Mouse (Mus musculus): Measurements from ENCODE around the gene Usp29. TPM values are rescaled to one million over a fixed set of nuclear protein-coding genes. Genes with fewer than 3 reads are reported as not detected.

Usp29 gene
- polyA plus RNA-seq, 1 experiment: 3.4 TPM

DNA sequence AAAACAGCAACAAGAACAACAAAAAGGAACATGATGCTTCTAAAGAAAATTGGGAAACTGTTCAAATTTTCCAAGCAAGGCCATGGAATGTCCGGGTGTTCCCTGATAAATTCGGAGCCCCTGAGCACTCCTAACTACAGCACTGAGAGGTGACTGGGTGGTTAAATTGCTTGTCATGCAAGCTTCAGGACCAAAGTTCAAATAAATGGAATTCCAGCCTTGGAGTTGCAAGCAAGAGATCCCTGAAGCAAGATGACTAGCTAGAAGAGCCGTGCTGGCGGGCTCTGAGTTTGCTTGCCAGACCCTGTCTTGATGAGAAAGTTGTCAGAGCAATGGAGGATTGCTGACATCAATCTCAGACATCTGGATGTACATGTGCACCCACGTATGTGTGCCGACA, 71.3 kb downstream of the Usp29 start:
- H3K4me3 ChIP-seq (ENCODE audit: insufficient read depth, poor library complexity, severe bottlenecking): no peak overlapping the region
- no peak for TF ChIP-seq MYOG (IDR thresholded peaks at IDR 0.05; ENCODE audit: control insufficient read depth, extremely low read depth, insufficient read length)
- no peak for TF ChIP-seq MAX (IDR thresholded peaks at IDR 0.05)
- TF ChIP-seq USF1 (IDR thresholded peaks at IDR 0.05; ENCODE audit: low read depth): no peak
- TF ChIP-seq MYOD1 (IDR thresholded peaks at IDR 0.05; ENCODE audit: control insufficient read depth, insufficient read length, low read depth): no peak

DNA sequence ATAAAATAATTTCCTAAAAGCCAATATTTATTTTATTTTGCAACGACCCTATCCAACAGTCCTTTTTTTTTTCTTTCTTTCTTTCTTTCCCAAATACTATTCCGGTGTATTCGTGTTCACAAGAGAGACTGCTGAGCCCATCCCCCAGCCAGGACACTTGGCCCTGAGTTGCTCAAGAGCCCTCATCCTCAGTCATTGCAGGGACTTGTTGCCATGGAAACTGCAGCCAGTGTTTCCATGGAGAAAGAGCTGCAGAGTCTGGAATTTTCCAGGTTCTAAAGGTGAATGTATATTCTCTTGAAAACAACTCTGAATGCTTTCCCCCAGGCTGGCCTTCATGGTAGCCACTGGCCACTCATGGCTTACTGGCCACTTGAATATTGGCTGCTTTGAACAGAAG, 80.2 kb downstream of the Usp29 start:
- Histone ChIP-seq H3K79me2 (ENCODE audit: control insufficient read depth, insufficient read depth) (no peaks in the 10 kb centered on the region), H3K27me3 (ENCODE audit: control insufficient read depth, insufficient read depth, insufficient read length) (no peaks in the 10 kb centered on the region), H3K4me3 (ENCODE audit: insufficient read depth, poor library complexity, severe bottlenecking) (no peak overlapping the region), H3K36me3 (ENCODE audit: control insufficient read depth, insufficient read depth) (no peaks in the 10 kb centered on the region), H3ac (ENCODE audit: control insufficient read depth, insufficient read length, low read depth) (no peak overlapping the region), H3K79me3 (ENCODE audit: low read depth) (no peaks in the 10 kb centered on the region)
- TF ChIP-seq CTCF (IDR thresholded peaks at IDR 0.05; ENCODE audit: control insufficient read depth, insufficient read depth, insufficient read length) (no peak), CEBPB (IDR thresholded peaks at IDR 0.05; ENCODE audit: low read depth) (no peak), MAX (IDR thresholded peaks at IDR 0.05) (no peak), MYOD1 (IDR thresholded peaks at IDR 0.05; ENCODE audit: control insufficient read depth, insufficient read length, low read depth) (no peak), USF1 (IDR thresholded peaks at IDR 0.05; ENCODE audit: low read depth) (no peak), FOSL1 (IDR thresholded peaks at IDR 0.05; ENCODE audit: insufficient read depth, low read length, poor library complexity, severe bottlenecking) (no peak), MYOG (IDR thresholded peaks at IDR 0.05; ENCODE audit: control insufficient read depth, extremely low read depth, insufficient read length) (no peak)

More for the DNA sequence above, 71.3 kb downstream of the Usp29 start:
- Histone ChIP-seq H3K36me3 (ENCODE audit: control insufficient read depth, insufficient read depth) (no peaks in the 10 kb centered on the region), H3K79me2 (ENCODE audit: control insufficient read depth, insufficient read depth) (no peaks in the 10 kb centered on the region), H3ac (ENCODE audit: control insufficient read depth, insufficient read length, low read depth) (no peak overlapping the region), H3K79me3 (ENCODE audit: low read depth) (no peaks in the 10 kb centered on the region), H3K27me3 (ENCODE audit: control insufficient read depth, insufficient read depth, insufficient read length) (no peaks in the 10 kb centered on the region)

GRCm38 (mm10) chr7:6814971-6815370, 84.6 kb downstream of the Usp29 start:
- no peak for TF ChIP-seq CEBPB (IDR thresholded peaks at IDR 0.05; ENCODE audit: low read depth)
- TF ChIP-seq MAX (IDR thresholded peaks at IDR 0.05): no peak
- no peak for TF ChIP-seq MYOG (IDR thresholded peaks at IDR 0.05; ENCODE audit: control insufficient read depth, extremely low read depth, insufficient read length)
- no peak for TF ChIP-seq CTCF (IDR thresholded peaks at IDR 0.05; ENCODE audit: control insufficient read depth, insufficient read depth, insufficient read length)
- no peak for TF ChIP-seq USF1 (IDR thresholded peaks at IDR 0.05; ENCODE audit: low read depth)
- Histone ChIP-seq H3K79me2 (ENCODE audit: control insufficient read depth, insufficient read depth) (no peaks in the 10 kb centered on the region), H3K4me3 (ENCODE audit: insufficient read depth, poor library complexity, severe bottlenecking) (no peak overlapping the region), H3K27me3 (ENCODE audit: control insufficient read depth, insufficient read depth, insufficient read length) (no peaks in the 10 kb centered on the region), H3K79me3 (ENCODE audit: low read depth) (no peaks in the 10 kb centered on the region), H3ac (ENCODE audit: control insufficient read depth, insufficient read length, low read depth) (no peak overlapping the region), H3K36me3 (ENCODE audit: control insufficient read depth, insufficient read depth) (no peaks in the 10 kb centered on the region)

GRCm38 (mm10) chr7:6816706-6817376, 86.5 kb downstream of the Usp29 start:
- no peak overlapping the region for H3K4me3 ChIP-seq (ENCODE audit: insufficient read depth, poor library complexity, severe bottlenecking)
- no peaks in the 10 kb centered on the region for H3K79me3 ChIP-seq (ENCODE audit: low read depth)
- TF ChIP-seq MYOD1 (IDR thresholded peaks at IDR 0.05; ENCODE audit: control insufficient read depth, insufficient read length, low read depth) (no peak), CEBPB (IDR thresholded peaks at IDR 0.05; ENCODE audit: low read depth) (no peak), MAX (IDR thresholded peaks at IDR 0.05) (no peak), MYOG (IDR thresholded peaks at IDR 0.05; ENCODE audit: control insufficient read depth, extremely low read depth, insufficient read length) (no peak), USF1 (IDR thresholded peaks at IDR 0.05; ENCODE audit: low read depth) (no peak), FOSL1 (IDR thresholded peaks at IDR 0.05; ENCODE audit: insufficient read depth, low read length, poor library complexity, severe bottlenecking) (no peak), CTCF (IDR thresholded peaks at IDR 0.05; ENCODE audit: control insufficient read depth, insufficient read depth, insufficient read length) (no peak)
- H3K27me3 ChIP-seq (ENCODE audit: control insufficient read depth, insufficient read depth, insufficient read length): no peaks in the 10 kb centered on the region
- H3K36me3 ChIP-seq (ENCODE audit: control insufficient read depth, insufficient read depth): no peaks in the 10 kb centered on the region
- H3ac ChIP-seq (ENCODE audit: control insufficient read depth, insufficient read length, low read depth): no peak overlapping the region
- H3K79me2 ChIP-seq (ENCODE audit: control insufficient read depth, insufficient read depth): no peaks in the 10 kb centered on the region

GRCm38 (mm10) chr7:6820296-6820695, 89.9 kb downstream of the Usp29 start:
- H3K79me3 ChIP-seq (ENCODE audit: low read depth): no peaks in the 10 kb centered on the region
- H3K36me3 ChIP-seq (ENCODE audit: control insufficient read depth, insufficient read depth): no peaks in the 10 kb centered on the region
- no peak overlapping the region for H3K4me3 ChIP-seq (ENCODE audit: insufficient read depth, poor library complexity, severe bottlenecking)
- TF ChIP-seq USF1 (IDR thresholded peaks at IDR 0.05; ENCODE audit: low read depth): no peak
- no peak for TF ChIP-seq MYOG (IDR thresholded peaks at IDR 0.05; ENCODE audit: control insufficient read depth, extremely low read depth, insufficient read length)
- no peak for TF ChIP-seq MAX (IDR thresholded peaks at IDR 0.05)
- no peak for TF ChIP-seq MYOD1 (IDR thresholded peaks at IDR 0.05; ENCODE audit: control insufficient read depth, insufficient read length, low read depth)
- TF ChIP-seq CEBPB (IDR thresholded peaks at IDR 0.05; ENCODE audit: low read depth): no peak
- no peak for TF ChIP-seq CTCF (IDR thresholded peaks at IDR 0.05; ENCODE audit: control insufficient read depth, insufficient read depth, insufficient read length)
- TF ChIP-seq FOSL1 (IDR thresholded peaks at IDR 0.05; ENCODE audit: insufficient read depth, low read length, poor library complexity, severe bottlenecking): no peak
- no peak overlapping the region for H3ac ChIP-seq (ENCODE audit: control insufficient read depth, insufficient read length, low read depth)
- H3K27me3 ChIP-seq (ENCODE audit: control insufficient read depth, insufficient read depth, insufficient read length): no peaks in the 10 kb centered on the region
- H3K79me2 ChIP-seq (ENCODE audit: control insufficient read depth, insufficient read depth): no peaks in the 10 kb centered on the region

DNA sequence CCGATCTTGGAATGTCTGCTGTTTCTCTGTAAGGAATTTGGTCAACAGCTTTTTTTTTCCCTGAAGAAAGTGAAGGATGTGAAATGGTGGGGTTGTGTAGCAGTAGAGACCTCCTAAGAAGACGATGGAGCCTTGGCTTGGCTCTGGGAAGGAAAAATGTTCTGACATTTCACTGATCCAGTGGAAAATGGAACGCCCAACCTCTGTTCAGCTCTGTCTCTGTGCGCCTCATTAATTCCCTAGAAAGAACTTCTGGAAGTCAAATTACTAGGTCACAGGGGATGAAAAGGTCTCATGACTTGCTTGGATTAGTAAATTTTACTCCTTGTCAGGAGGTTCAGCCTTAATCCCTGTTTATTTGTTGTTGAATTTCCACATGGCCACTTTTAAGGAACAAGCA, 92.3 kb downstream of the Usp29 start:
- Histone ChIP-seq H3K36me3 (ENCODE audit: control insufficient read depth, insufficient read depth) (no peaks in the 10 kb centered on the region), H3ac (ENCODE audit: control insufficient read depth, insufficient read length, low read depth) (no peak overlapping the region), H3K79me3 (ENCODE audit: low read depth) (no peaks in the 10 kb centered on the region), H3K79me2 (ENCODE audit: control insufficient read depth, insufficient read depth) (no peaks in the 10 kb centered on the region), H3K4me3 (ENCODE audit: insufficient read depth, poor library complexity, severe bottlenecking) (no peak overlapping the region), H3K27me3 (ENCODE audit: control insufficient read depth, insufficient read depth, insufficient read length) (no peaks in the 10 kb centered on the region)
- no peak for TF ChIP-seq MAX (IDR thresholded peaks at IDR 0.05)
- TF ChIP-seq CEBPB (IDR thresholded peaks at IDR 0.05; ENCODE audit: low read depth): no peak
- TF ChIP-seq CTCF (IDR thresholded peaks at IDR 0.05; ENCODE audit: control insufficient read depth, insufficient read depth, insufficient read length): no peak
- TF ChIP-seq USF1 (IDR thresholded peaks at IDR 0.05; ENCODE audit: low read depth): no peak
- no peak for TF ChIP-seq MYOD1 (IDR thresholded peaks at IDR 0.05; ENCODE audit: control insufficient read depth, insufficient read length, low read depth)
- no peak for TF ChIP-seq FOSL1 (IDR thresholded peaks at IDR 0.05; ENCODE audit: insufficient read depth, low read length, poor library complexity, severe bottlenecking)
- TF ChIP-seq MYOG (IDR thresholded peaks at IDR 0.05; ENCODE audit: control insufficient read depth, extremely low read depth, insufficient read length): no peak
